Mouse (Mus musculus) common myeloid progenitor, adult 5-6 weeks (primary cell): ENCODE measurements at regions not wholly inside any gene's neighbourhood (a gene's known extent, or its start where the extent isn't known, plus 50 kb on each side); places are given as distances from the start of the nearest gene placed in this dataset.
"Not testable (repeated sequence)": the region's sequence is repeated elsewhere in the genome, so short reads cannot be mapped to it uniquely, and the experiment has no call there.

ENCODE experiments used
- ATAC-seq: replicated peaks from 2 replicates; pipeline ENCODE4 v1.8.0; 2016; ENCODE audit warnings: low read depth, mild to moderate bottlenecking, moderate TSS enrichment, inconsistent platforms; ENCODE audit not compliant: poor library complexity, severe bottlenecking

DNA sequence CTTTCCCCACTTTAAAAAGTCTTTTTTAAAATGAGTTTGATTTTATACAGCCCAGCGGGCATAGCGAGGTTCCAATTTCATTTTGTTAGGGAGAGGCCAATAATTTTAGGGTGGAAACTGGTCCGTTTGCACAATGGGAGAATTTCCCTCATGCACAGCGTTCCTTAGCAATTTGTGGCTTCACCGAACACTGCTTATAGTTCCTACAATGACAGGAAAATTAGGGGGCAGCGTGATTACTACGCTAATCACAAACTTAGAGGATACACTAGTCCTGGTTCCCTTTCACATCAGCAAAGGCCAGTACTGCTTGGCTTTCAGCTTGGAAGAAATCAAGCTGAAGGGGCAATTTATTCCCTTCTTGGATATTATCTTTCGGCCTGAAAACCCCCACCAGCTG lies 745.1 kb upstream of the Gm19410 start:
- ATAC-seq = no peak

DNA sequence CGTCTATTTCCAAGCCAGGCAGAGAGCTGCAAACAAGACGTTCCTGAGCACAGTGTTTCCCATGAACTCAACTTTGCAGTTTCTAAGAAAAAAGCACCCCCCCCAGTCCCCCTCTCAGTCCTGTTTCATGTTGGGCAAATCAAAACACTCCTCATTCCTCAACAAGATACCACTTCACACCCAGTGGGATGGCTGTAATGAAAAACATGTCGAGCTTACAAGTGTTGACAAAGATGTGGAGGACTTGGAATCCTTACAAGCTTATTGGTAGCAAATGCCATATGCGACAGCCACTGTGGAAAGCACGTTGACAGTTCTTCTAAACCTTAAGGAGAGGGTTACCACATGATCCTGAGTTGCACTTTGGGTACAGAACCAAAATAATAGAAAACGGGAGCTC lies 742.9 kb upstream of the Gm19410 start:
- no peak for ATAC-seq

DNA sequence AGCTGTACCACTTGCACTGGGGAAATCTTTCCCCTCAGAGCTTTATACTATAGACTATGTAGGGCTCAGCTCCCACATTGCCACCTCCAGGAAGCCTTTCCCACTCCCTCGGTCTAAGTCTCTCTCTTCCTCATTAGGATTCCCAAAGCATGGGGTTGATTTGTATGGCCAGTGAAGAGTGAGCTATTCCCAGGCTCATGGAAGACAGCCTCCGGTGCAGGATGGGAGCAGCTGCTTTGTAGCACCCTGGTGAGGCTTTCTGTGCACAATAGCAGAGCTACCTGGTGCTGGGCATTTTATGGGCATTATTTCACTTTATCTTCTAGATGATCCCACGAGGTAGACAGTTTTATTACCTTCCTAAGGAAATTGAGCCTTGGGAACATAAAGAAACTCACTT lies 717.8 kb upstream of the Gm19410 start:
- ATAC-seq = no peak

DNA sequence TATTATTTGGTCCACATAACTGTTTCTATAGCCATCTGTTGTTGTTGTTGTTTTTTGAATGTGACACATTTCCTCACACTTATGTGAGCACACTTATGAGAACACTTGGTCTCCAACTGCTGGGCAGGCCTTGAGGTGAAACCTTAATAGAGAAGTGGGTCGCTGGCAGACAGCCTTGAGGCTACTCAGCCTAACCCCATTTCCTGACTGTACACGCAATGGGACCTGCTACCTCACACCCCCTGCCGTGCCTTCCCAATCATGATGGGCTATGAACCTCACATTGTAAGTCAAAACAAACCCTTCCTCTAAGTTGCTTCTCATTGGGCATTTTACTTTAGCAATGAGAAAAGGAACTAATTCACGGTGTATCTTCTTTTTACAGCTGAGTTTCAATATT lies 712.1 kb upstream of the Gm19410 start:
- peak; percentile 69; the same call in 1 of the 2 replicates for ATAC-seq

DNA sequence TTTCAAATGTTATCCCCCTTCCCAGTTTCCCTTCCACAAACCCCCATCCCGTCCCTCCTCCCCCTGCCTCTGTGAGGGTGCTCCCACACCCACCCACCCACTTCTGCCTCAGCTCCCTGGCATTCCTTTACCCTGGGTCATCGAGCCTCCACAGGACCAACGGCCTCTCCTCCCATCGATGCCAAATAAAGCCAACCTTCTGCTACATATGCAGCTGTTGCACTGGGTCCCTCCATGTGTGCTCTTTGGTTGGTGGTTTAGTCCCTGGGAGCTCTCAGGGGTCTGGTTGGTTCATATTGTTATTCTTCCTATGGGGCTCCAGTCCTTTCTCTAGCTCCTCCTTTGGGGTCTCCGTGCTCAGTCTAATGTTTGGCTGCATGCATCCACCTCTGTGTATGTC lies 704.5 kb upstream of the Gm19410 start:
- ATAC-seq = no peak

DNA sequence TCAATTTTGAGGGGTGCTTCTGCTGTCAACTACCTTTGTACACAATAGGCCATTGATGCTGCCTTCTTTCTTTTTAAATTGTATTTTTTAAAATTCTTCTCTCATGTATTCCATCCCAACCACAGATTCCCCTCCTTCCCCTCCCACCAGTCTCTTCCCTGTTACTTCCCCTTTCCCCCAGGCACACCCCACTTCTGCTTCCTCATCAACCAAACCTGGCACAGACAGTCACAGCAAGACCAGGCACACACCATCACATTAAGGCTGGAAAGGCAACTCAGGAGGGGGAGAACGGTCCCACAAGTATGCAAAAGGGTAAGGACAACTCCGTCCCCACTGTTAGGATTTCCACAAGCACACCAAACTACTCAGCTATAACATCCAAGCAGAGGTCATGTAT lies 697.4 kb upstream of the Gm19410 start:
- peak; percentile 93 for ATAC-seq

DNA sequence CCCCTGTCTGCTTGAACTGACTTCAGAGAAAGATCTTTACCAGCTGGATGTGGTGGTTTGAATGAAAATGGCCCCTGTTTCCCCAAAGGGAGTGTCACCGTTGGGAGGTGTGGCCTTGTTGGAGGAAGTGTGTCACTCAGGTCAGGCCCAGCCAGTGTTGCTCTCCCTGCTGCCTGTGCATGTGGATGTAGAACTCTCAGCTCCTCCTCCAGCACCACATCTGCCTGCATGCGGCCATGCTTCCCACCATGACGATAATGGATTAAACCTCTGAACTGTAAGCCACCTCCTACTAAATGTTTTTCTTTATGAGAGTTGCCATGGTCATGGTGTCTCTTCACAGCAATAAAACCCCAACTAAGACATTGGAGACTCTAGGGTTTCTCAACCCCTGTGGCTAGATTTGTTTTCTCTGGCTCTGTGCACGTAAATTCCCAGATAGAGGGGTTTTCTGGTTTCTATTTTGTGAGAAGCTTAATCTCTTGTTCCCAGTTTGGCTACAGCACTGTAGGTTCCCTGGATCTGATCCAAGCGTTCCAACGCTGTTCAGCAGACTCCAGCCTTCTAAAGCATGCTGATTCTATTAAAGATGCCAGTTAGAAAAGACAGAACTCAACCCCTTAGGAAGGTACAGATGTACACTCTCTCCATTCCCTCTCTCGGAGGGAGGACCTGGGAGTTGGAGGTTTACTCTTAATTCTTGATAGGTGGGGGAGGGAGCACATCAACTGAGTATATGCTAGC lies 695.2 kb upstream of the Gm19410 start:
- ATAC-seq = no peak

DNA sequence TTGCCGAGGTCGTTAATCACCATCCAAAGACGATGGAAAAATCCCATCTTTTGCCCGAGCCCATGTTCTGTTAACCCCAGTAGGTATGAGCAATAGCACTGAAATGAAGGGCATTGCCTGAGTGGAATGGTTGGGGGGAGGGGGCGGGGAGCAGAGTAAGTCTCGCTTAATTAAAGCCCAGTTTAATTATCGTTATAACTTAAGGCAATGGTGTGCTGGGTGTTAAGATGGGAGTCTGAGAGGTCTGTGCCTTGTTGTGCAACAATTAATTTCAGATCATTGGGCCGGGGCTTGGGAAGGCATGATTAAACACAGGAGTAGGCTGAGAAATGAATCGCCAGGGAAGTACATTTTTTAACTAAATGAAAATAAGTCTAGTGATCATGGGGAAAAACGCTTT lies 689.6 kb upstream of the Gm19410 start:
- ATAC-seq = no peak

DNA sequence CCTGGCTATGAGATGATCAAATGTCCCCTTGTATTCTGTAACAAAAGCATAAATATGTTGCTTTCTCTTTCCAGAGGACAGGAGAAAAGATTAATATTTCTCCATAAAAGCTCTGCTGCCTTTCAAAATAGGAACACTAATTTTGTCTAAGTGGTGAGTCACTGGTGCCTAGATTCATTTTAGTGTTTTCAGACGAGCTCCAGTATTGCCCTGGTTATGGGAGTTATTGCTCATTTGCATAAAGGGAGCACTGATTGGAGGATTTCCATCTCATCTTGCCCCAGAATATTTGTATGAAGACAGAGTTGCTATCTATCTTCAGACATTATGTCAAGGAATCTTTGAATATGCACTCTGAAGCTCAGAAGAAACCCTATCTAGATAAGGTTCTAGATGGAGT lies 682.4 kb upstream of the Gm19410 start:
- ATAC-seq = no peak

DNA sequence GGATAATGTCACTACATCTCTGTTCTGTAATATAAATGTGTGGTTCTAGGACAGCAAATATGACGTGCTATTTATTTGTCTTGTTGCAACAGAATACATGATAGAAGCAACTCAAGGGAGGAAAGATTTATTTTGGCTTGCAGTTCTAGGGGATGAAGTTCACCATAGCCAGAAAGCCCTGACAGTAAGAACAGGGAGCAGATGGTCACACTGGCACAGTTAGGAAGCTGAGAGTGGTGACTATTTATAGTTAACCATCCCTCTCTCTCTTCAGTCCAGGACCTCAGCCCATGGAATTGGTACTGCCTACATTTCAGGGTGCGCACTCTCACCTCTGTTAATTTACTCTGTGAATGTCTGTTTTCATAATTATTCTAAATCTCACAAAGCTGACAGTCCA lies 678.5 kb upstream of the Gm19410 start:
- no peak for ATAC-seq

DNA sequence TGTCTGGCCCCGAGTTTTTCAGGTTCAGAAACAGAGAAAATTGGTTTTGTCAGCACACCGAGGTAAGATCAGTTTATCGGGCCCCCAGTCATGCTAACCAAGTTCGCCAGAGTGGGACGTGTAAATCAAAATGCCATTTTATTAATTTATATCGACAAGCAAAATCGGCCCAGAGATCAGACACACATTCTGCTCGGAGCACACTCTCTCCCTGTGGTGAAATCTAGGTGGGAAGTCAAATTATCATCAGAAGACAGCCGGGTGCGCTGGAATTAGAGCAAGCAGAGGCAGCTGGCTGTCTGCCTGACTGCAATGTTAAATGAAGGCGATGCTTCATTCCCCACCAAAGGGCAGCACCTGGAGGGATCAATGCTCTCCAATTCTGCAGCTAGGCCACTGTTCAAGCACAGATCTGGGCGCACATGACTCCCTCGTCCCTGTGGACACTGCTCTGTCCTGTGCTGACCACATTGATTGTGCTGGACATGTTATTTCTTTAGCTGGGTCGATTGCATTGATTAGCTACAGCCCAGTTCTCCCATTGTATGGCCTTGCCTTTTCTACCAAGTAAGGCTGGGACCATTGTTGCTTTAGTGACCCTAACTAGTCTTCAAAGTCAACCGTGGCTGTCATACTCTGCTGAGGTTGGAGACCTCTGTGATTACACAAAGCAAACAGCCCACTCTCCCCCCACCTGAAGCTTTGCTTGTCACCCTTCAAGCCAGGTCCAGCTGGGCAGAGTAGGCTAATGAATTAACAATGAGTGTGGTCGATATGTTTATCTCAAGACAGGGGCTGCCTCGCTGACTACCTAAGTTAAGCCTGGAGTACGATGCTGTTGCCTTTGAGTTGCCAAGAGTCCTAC lies 677.0 kb upstream of the Gm19410 start:
- ATAC-seq = no peak

DNA sequence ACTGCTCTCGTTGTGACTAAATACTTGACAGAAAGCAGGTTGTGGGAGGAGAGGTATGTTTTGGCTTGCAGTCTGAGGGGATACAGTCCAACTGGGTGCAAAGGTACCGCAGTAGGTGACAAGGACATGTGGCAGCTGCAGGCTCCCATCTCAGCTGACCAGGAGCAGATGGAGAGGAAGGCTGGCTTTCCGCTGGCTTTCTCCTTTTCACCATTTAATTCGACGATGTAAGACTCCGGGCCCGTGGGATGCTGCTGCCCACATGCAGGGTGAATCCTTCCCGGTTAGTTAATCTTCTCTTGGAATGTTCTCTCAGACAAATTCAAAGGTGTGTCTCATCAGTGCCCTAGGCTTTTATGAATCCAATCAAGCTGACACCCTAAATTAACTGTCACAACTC lies 676.1 kb upstream of the Gm19410 start:
- ATAC-seq = no peak

DNA sequence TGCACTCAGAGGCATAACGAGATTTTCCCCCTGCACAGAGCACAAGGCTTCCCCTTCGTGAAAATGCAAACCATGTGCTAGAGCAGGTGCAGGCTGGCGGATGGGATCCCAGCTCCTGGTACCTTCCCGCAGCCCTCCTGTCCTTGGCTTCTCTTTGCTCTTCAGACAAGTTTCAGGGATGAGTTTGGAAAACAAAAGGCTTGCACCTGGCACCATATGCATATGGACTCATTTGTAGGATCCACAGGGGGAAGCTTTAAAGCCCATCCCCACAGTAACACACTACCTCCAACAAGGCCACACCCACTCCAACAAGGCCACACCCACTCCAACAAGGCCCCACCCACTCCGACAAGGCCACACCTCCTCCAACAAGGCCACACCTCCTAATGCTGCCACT lies 663.9 kb upstream of the Gm19410 start:
- ATAC-seq = no peak

DNA sequence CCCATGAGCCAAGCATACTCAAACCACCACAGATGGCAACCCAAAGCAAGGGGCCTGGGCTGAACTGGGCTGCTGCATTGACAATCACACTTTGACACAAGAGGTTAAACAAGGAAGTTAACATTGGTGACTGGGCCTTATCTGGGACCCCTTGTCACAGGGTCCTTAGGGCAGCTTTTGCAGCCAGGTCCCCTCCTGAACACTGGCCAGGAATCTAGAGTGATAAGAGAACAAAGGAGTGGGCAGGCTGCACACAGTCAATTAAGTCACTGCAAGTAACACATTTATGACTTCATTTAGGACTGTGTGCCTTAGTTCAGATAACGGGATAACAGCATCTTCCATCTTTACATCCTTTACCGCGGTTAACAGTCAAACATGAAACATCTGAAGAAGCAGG lies 663.5 kb upstream of the Gm19410 start:
- not testable (repeated sequence) for ATAC-seq

DNA sequence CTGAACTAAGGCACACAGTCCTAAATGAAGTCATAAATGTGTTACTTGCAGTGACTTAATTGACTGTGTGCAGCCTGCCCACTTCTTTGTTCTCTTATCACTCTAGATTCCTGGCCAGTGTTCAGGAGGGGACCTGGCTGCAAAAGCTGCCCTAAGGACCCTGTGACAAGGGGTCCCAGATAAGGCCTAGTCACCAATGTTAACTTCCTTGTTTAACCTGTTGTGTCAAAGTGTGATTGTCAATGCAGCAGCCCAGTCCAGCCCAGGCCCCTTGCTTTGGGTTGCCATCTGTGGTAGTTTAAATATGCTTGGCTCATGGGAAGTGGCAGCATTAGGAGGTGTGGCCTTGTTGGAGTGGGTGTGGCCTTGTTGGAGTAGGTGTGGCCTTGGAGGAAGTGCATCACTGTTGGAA lies 661.1 kb upstream of the Gm19410 start:
- not testable (repeated sequence) for ATAC-seq

DNA sequence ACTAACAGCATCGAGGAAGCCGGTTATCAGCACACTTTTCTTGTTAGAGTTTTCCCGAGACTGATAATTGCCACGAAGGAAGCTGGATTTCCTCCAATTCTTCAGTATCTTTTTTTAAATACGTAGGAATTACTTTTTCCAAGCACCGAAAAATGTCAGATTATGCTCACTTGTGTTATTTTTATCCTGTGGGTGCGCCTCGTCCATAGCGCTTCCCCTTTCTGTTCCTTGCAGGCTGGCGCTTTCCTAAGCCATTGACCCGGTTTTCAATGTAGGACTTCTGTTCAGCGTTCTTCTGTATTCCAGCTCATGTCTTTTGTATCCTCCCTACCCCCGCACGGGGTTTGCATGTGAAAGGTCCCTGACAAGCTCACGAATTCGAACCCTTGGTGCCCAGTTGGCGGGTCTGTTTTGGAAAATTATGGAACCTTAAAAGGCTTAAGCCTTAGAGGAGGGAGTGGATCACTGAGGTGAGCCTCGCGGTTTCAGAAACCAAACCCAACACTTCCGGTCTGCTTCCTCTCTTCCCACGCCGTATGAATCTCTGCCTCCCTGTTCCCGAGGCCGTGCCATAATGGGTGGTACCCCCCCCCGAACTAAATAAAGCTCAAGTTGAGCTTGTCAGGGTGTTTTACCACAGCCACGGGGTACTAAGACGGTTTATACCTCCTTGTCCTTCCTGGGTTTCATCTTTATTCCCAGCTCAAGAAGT lies 655.9 kb upstream of the Gm19410 start:
- ATAC-seq = peak; percentile 50

DNA sequence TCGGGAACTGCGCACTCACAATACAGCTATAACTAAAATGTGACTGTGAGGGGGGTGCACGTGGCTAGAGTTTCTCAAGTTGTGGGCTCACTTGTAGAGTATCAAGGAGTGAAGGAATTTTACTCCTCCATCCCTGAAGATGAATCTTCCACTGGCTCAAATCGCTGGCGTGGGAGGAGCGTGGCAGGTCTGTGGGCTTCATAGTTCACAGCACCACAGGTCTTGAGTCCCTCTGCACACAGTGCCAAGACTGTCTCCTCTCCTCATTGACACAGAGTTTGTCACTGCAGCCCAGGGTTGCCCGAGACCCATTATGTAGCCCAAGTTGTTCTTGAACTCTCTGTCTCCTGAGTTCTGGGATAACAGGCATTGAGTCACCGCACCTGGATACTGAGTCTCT lies 655.3 kb upstream of the Gm19410 start:
- no peak for ATAC-seq

DNA sequence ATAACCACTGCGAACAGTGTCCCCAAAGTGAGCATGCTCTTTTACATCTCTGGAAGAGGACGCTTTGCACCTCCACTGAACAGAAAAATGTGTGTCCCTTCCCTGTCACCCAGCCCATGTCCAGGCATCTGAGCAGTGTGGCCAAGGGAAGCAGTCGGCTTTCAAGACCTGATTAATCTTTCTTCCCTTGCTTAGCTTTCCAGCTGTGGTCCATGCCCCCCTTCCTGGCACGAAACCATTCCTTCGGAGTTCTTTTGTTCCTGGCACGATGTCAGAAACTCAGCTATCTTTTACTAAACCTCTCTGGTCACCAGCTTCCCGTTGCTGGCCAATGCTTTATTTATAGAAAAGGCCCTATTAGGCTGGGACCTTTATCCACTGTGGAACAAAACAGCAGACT lies 654.5 kb upstream of the Gm19410 start:
- no peak for ATAC-seq

DNA sequence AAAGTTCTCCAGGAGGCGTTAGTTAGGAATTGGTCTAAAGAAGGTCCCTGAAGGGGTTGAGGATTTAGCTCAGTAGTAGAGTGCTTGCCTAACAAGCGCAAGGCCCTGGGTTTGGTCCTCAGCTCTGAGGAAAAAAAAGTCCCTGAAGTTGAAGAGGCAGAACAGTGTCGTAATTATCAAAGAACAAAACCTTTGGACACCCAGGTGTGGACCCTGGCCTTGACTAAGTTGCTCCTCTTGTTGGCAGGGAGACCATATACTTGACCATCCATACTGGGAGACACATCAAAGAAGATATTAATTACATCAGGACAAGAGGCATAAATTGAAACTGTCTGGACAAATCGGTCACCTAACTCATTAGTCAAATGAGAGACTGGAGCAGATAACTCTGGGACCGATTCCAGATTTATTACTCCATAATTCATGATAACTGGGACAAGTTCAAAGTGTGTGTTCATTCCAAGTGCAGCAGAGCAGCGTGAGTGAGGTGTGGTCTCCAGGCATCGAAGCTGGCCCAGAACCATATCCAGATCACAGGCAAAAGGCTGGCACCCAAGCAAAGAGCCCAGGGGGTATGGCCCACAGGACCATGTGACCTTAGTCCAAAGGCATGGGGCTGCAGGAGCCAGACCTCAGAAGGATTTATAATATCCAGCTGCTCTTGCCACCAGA lies 652.9 kb upstream of the Gm19410 start:
- no peak for ATAC-seq

DNA sequence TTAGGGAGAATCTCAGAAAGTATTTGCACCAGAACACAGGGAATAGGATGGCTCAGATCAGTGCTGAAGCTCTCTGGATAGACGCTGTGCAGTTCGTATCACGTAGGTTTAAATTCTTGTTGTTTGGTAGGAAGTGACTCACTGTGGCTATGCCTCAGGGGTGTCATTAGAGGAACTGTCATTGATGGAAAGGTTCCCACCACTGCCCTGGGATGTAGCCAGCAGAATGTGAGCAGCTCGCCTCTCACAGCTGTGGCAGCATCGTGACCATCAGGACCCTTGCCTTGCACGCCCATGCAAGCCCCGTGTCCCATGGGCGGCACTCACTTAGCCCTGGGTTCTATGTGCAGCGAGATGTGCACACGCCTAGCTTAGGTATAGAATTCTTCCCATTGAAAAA lies 651.6 kb upstream of the Gm19410 start:
- peak; percentile 87 for ATAC-seq
